Mouse (Mus musculus) C2C12 (cell line): ENCODE results near the gene Scn3b.

Experiments used
- CEBPB ChIP-seq: IDR thresholded peaks from one replicate; pipeline ENCODE4 v1.6.1; 2011; ENCODE audit warnings: low read depth, mild to moderate bottlenecking, control low read depth, moderate library complexity
- CTCF ChIP-seq: IDR thresholded peaks from one replicate; pipeline ENCODE4 v1.5.1; 2011; ENCODE audit not compliant: control insufficient read depth, insufficient read depth, insufficient read length
- MAX ChIP-seq: IDR thresholded peaks from one replicate; pipeline ENCODE4 v1.6.1; 2011; ENCODE audit warnings: mild to moderate bottlenecking, control low read depth
- MYOG ChIP-seq: IDR thresholded peaks from one replicate; pipeline ENCODE4 v1.6.1; 2011; ENCODE audit not compliant: control insufficient read depth, insufficient read length; ENCODE audit errors: extremely low read depth
- USF1 ChIP-seq: IDR thresholded peaks from one replicate; pipeline ENCODE4 v1.6.1; 2011; ENCODE audit warnings: low read depth, mild to moderate bottlenecking, control low read depth, moderate library complexity

DNA sequence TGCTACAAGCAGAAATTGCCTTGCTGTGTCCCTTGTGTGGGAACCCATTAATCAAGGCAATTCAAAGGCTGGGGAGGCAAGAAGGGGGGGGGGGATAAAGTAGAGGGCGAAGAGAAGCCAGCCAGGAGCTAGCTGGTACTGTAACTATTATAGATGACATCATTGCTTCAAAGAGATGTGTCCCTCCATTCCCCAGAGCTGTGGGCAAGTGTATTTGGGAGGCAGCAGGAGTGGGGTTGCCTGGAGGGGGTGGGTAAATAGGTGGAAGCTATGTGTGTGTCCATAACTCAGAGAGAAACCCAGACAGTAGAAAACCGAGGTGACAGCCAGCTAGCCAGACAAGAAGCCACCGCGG lies 292 bp upstream of the Scn3b start:
- TF ChIP-seq CTCF (no peak), MAX (no peak), USF1 (no peak), MYOG (no peak), CEBPB (no peak)
